Mouse (Mus musculus) intestine, embryonic 15.5 days (tissue): ENCODE data around the gene Ifnar1. TPM values are rescaled to one million over a fixed set of nuclear protein-coding genes. Genes with fewer than 3 reads are reported as not detected.

ENCODE experiments used
- ATAC-seq: fragments of 200-750 bp; cut with Nextera tagmentation; 2 replicates; pipeline ENCODE4 v1.8.0; 2017; ENCODE audit warnings: moderate TSS enrichment, moderate library complexity
- H3K27ac ChIP-seq: fragments of 300-500 bp; sonication (generic); 2 replicates; pipeline ENCODE4 v1.5.1; 2015; ENCODE audit warnings: mild to moderate bottlenecking, inconsistent platforms
- H3K27me3 ChIP-seq: fragments of 300-500 bp; sonication (generic); replicated peaks from 2 replicates; pipeline ENCODE4 v1.6.1; 2015; ENCODE audit warnings: inconsistent platforms
- H3K36me3 ChIP-seq: fragments of 300-500 bp; sonication (generic); 2 replicates; pipeline ENCODE4 v1.6.1; 2015; ENCODE audit warnings: inconsistent platforms
- H3K4me1 ChIP-seq: fragments of 300-500 bp; sonication (generic); replicated peaks from 2 replicates; pipeline ENCODE4 v1.6.1; 2015; ENCODE audit warnings: inconsistent platforms
- H3K4me2 ChIP-seq: fragments of 300-500 bp; sonication (generic); replicated peaks from 2 replicates; pipeline ENCODE4 v1.6.1; 2015; ENCODE audit warnings: mild to moderate bottlenecking, inconsistent platforms
- H3K4me3 ChIP-seq: fragments of 300-500 bp; sonication (generic); replicated peaks from 2 replicates; pipeline ENCODE4 v1.5.1; 2015; ENCODE audit warnings: inconsistent platforms
- H3K9ac ChIP-seq: fragments of 300-500 bp; sonication (generic); 2 replicates; pipeline ENCODE4 v1.6.1; 2015; ENCODE audit warnings: inconsistent platforms
- H3K9me3 ChIP-seq: fragments of 300-500 bp; sonication (generic); 2 replicates; pipeline ENCODE4 v1.6.1; 2016; ENCODE audit warnings: inconsistent platforms
- WGBS: fragments of 180-500 bp; shearing (Covaris S2); methylation state at CpG from one replicate; pipeline ENCODE4 v1.1.7; 2015; 5-methylcytosine and 5-hydroxymethylcytosine counted together
- polyA plus RNA-seq: library from polyadenylated mRNA; unstranded; fragments of >200 nt; fragmentation: Nextera tagmentation; extraction: Ambion mirVana; gene quantifications from 2 replicates; pipeline ENCODE4 v1.2.1, GENCODE M21; 2015

Ifnar1 gene
- polyA plus RNA-seq, 1 experiment from 2014 or later, result 40.1 TPM

DNA sequence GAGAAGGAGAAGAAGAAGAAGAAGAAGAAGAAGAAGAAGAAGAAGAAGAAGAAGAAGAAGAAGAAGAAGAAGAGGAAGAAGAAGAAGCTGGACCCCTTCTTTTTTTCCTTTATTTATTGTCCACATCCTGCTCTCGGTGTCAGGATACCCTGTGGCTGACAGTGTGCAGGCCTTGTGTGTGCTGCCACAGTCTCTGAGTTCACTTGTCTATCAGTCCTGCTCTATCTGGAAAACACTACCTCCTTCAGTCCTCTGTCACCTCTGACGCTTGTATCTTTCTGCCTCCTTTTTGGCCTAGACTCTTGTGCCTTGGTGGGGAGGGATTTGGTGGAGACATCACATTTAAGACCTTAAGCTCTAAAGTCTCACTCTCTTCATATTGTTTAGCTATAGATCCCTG, 21.6 kb upstream of the Ifnar1 start:
- no peaks in the 10 kb centered on the region for H3K4me1 ChIP-seq
- no peak overlapping the region for H3K9ac ChIP-seq
- no peaks in the 10 kb centered on the region for H3K36me3 ChIP-seq
- no peaks in the 10 kb centered on the region for H3K9me3 ChIP-seq
- 78% methylated on average over 2 of the region's 2 CpGs for WGBS
- ATAC-seq, result no peak
- no peak overlapping the region for H3K4me3 ChIP-seq
- H3K4me2 ChIP-seq, result no peak overlapping the region
- H3K27me3 ChIP-seq, result no peaks in the 10 kb centered on the region
- H3K27ac ChIP-seq, result no peak overlapping the region

DNA sequence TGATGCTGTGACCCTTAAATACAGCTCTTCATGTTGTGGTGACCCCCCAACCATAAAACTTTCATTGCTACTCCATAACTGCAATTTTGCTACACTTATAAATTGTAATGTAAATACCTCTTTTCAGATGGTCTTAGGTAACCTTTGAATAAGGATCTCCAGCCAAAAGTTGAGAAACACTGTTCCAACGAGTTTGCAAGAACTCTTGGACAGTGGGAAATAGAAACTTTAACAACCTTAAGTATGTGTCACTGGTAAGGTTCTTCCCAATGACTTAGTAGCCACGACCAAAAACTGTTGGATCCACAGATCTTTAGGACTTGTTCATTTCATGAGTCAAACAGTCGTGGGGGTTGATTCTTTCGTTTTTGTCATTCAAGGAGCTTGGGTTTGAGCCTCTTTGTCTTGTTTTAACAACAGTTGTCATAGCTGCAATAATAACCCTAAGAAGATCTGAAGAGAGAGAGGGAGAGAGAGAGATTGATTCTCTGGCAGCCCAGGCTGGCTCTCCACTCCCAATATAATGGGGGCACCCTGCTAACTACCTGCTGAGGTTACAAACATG, 21.1 kb upstream of the Ifnar1 start:
- Histone ChIP-seq H3K9me3 (no peaks in the 10 kb centered on the region), H3K27ac (no peak overlapping the region), H3K9ac (no peak overlapping the region), H3K36me3 (no peaks in the 10 kb centered on the region), H3K4me1 (no peaks in the 10 kb centered on the region), H3K4me2 (peak overlapping the region; percentile 95), H3K4me3 (peak overlapping the region; percentile 60), H3K27me3 (no peaks in the 10 kb centered on the region)
- WGBS, result 82% methylated on average over 4 of the region's 4 CpGs
- ATAC-seq, result no peak

DNA sequence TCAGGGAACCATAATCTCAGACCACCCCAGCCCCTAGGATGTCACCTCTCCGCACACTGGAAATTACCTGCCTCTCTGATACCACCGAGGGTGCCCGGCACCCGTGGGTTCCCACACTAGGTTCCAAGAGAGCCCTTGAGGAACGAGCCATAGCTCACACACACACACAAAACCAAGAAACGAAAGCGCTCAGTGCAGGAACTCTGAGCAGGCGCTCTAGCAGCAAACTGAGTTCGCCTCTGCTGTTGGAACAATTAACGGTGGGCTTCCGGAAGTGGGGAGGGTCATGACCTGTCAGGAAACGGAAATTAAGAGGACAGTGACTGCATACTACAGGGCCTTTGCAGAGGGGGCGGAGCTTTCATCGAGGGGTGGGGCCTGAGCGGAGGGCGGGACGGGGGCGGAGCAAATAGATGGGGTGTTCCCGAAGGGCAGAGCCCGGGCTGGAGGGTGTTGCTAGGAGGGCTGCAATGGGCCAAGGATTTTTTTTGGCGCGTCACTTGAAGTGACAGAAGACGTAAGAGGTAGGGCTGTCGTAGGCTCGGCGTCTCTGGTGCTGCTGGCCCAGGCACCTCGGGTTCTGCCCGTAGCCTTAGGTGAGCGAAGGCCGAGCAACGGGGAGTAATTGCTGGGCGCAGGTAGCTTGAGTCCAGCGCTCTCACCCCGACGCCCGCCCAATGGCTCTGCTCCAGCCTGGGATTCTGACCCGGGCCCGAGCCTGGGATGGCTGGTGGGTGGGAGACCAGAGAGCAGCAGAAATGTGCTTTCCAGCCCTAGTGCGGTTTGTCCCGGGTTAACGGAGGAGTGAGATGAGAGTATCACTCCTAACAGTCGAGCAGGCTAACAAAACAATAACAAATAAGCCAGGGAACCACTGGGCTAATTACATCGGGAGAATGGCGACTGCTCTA, 20.2 kb upstream of the Ifnar1 start:
- peak; percentile 99 for ATAC-seq
- 2% methylated on average over 44 of the region's 44 CpGs for WGBS
- Histone ChIP-seq H3K4me2 (peak overlapping the region; percentile 95), H3K9ac (peak overlapping the region; percentile 63), H3K9me3 (no peaks in the 10 kb centered on the region), H3K4me3 (peak overlapping the region; percentile 60), H3K27me3 (no peaks in the 10 kb centered on the region), H3K36me3 (no peaks in the 10 kb centered on the region), H3K27ac (peak overlapping the region; percentile 70), H3K4me1 (no peaks in the 10 kb centered on the region)

DNA sequence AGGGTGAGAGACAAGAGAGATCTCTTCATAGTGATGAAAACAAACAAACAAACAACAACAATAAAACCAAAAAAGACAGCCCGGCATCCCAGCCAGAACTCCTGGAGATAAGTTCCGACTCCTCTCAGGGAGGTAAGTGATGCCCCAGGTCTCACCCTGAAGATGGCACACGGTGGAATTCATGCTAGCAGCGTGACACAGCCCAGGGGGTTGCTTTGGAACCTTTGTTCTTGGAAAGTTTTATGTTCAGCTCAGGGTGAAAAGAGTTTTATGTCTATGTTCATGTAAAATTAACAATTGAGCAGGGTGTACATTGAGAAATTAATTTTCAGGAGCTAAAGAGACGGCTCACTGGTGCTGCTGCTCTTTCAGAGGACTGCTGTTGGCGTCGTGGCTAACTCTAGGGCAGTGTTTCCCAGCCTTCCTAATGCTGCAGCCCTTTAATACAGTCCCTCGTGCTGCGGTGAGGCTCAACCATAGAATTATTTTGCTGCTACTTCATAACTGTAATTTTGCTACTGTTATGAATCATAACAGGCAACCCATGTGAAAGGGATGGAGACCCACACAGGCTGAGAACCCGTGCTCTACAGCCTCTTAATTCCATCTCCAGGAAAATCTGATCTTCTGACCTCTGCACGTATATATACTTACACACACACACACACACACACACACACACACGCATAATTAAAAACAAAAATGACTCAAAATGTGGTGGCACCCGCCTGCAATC, 19.4 kb upstream of the Ifnar1 start:
- no peaks in the 10 kb centered on the region for H3K9me3 ChIP-seq
- peak overlapping the region; percentile 63 for H3K9ac ChIP-seq
- H3K4me3 ChIP-seq, result peak overlapping the region; percentile 60
- H3K4me2 ChIP-seq, result peak overlapping the region; percentile 95
- ATAC-seq, result no peak
- 48% methylated on average over 13 of the region's 13 CpGs for WGBS
- no peaks in the 10 kb centered on the region for H3K27me3 ChIP-seq
- H3K36me3 ChIP-seq, result no peaks in the 10 kb centered on the region
- H3K27ac ChIP-seq, result 0 out of 2 replicates have a peak overlapping the region, but pooled peaks have one; percentile 46
- no peaks in the 10 kb centered on the region for H3K4me1 ChIP-seq

DNA sequence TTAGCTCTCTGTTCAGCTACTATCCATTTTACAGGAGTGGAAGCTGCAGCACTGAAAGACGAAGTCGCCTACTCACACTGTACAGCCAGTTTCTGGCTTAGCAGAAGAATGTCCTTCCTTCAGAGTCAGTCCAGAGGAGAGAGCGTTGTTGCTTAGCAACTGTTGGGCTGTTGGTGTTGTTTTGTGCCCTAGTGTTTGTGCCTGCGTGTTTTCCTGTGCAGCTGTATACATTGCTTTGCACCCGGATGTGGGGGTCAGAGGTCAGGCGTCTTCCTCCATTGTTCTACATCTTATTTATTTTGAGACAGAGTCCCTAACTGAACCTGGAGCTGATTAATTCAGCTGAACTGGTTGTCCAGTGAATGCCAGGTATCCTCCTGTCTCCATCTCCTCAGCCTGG, 18.5 kb upstream of the Ifnar1 start:
- Histone ChIP-seq H3K9me3 (no peaks in the 10 kb centered on the region), H3K4me2 (no peak overlapping the region), H3K27me3 (no peaks in the 10 kb centered on the region), H3K27ac (no peak overlapping the region), H3K4me3 (no peak overlapping the region), H3K9ac (no peak overlapping the region), H3K36me3 (no peaks in the 10 kb centered on the region), H3K4me1 (no peaks in the 10 kb centered on the region)
- ATAC-seq, result no peak
- WGBS, result 55% methylated on average over 6 of the region's 6 CpGs

DNA sequence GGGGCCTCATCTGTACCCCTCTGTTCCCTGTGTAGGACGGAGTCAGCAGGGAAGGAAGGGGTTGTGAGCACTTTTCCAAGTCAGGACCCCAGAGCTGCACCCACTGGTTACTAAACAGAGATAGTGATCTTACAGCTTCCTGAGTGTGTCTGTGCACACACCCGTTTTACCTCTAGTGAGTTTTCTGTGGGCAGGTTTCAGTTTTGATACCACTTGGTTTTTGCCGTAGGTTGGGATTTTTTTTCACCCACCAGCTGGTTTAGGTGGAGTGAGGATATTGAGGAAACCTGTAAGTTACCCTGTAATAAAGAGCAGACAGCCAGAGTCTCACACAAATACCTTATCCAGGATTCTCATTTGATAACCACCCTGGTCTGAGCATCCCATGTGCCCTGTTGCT, 14.6 kb upstream of the Ifnar1 start:
- 72% methylated on average over 3 of the region's 3 CpGs for WGBS
- Histone ChIP-seq H3K36me3 (no peaks in the 10 kb centered on the region), H3K9ac (no peak overlapping the region), H3K4me3 (no peak overlapping the region), H3K9me3 (no peaks in the 10 kb centered on the region), H3K4me2 (no peak overlapping the region), H3K4me1 (no peaks in the 10 kb centered on the region), H3K27me3 (no peaks in the 10 kb centered on the region), H3K27ac (no peak overlapping the region)
- no peak for ATAC-seq

DNA sequence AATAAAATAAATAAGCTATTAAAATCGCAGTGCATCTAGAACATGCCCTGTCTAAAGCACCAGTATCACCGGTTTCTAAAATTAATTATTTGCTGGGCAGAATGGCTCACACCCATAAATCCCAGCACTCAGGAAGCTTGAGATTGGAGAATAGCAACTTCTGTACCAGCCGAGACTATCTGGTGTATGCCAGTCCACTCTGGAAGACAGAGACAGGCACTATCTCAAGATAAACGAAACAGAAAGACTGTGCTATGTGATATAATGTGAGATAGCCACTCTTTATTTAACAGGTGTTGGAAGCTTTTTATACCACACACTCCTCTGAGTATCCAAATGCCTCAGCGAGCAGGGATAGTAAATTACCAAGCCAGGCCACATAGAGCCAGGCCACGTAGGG, 13.6 kb upstream of the Ifnar1 start:
- no peak overlapping the region for H3K4me3 ChIP-seq
- no peaks in the 10 kb centered on the region for H3K36me3 ChIP-seq
- H3K4me2 ChIP-seq, result no peak overlapping the region
- no peak for ATAC-seq
- WGBS, result 74% methylated on average over 6 of the region's 6 CpGs
- H3K9me3 ChIP-seq, result no peaks in the 10 kb centered on the region
- no peaks in the 10 kb centered on the region for H3K4me1 ChIP-seq
- H3K9ac ChIP-seq, result no peak overlapping the region
- H3K27me3 ChIP-seq, result no peaks in the 10 kb centered on the region
- H3K27ac ChIP-seq, result no peak overlapping the region

DNA sequence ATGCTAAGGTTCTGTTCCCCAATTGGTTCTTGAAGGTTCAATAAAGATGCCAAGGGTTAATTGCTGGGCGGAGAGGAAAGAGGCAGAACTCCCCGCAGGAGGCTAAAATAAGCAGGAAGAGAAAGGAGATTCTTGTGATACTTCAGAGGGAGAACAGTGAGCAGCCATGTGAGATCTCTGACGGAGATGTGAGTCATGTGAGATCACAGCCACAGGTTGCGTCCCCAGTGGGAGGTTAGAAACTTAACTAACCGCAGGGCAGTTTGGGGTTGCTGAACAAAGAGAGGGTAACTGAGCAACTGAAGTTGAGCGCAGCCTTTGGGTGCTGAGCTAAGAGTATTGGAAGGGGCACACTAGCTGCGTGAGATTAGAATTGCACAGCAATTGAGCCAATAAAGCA, 9.3 kb upstream of the Ifnar1 start:
- whole genome bisulfite sequencing, result 37% methylated on average over 7 of the region's 7 CpGs
- no peak overlapping the region for H3K4me3 ChIP-seq
- H3K27me3 ChIP-seq, result no peaks in the 10 kb centered on the region
- H3K4me1 ChIP-seq, result 0 out of 2 replicates have a peak, but pooled peaks cover 6% of the 10 kb centered on the region
- no peaks in the 10 kb centered on the region for H3K36me3 ChIP-seq
- no peak for ATAC-seq
- H3K9me3 ChIP-seq, result no peaks in the 10 kb centered on the region
- no peak overlapping the region for H3K27ac ChIP-seq
- H3K9ac ChIP-seq, result no peak overlapping the region
- H3K4me2 ChIP-seq, result peak overlapping the region; percentile 32; the same call in 1 of the 2 replicates

DNA sequence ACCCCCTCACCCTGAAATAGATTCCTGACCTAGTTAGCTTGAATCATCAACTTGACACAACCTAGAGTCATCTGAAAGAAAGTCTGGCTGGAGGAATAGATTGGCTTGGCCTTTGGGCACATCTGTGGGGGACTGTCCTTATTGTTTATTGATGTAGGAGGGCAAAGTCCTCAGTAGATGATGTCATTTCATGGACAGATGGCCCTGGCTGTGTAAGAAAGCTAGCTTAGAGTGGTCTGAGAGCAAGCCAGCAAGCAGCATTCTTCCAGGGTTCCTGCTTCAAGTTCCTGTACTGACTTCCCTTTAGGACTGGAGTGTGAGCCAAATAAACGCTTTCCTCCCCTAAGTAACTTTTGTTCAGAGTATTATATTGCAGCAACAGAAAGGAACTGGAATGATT, 7.0 kb upstream of the Ifnar1 start:
- Histone ChIP-seq H3K27me3 (no peaks in the 10 kb centered on the region), H3K4me1 (0 out of 2 replicates have a peak, but pooled peaks cover 6% of the 10 kb centered on the region), H3K4me3 (no peak overlapping the region), H3K27ac (no peak overlapping the region), H3K4me2 (no peak overlapping the region), H3K9ac (no peak overlapping the region), H3K9me3 (no peaks in the 10 kb centered on the region), H3K36me3 (no peaks in the 10 kb centered on the region)
- 53% methylated on average over 1 of the region's 1 CpGs for WGBS
- ATAC-seq, result peak; percentile 54; the same call in 1 of the 2 replicates

DNA sequence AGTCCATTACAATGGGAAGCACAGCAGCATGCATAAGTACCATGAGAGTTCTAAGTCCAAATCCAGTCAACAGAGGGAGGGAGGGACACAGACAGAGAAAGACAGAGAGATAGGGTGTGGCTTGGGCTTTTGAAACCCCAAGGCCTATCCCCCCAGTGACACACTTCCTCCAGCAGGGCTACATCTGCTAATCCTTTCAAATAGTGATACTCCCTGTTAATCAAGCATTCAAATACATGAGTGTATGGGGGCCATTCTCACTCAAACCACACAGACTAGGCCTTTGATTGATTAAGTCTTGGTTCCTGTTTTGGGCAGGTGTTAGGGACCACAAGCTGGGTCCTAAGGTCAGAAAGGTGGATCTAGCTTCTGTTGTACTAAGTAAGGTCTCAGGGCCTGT, 4.5 kb upstream of the Ifnar1 start:
- H3K36me3 ChIP-seq, result no peaks in the 10 kb centered on the region
- H3K27me3 ChIP-seq, result no peaks in the 10 kb centered on the region
- 0 out of 2 replicates have a peak, but pooled peaks cover 8% of the 10 kb centered on the region for H3K4me1 ChIP-seq
- no peak overlapping the region for H3K4me3 ChIP-seq
- no peaks in the 10 kb centered on the region for H3K9me3 ChIP-seq
- ATAC-seq, result no peak
- H3K27ac ChIP-seq, result no peak overlapping the region
- H3K9ac ChIP-seq, result no peak overlapping the region
- no peak overlapping the region for H3K4me2 ChIP-seq

DNA sequence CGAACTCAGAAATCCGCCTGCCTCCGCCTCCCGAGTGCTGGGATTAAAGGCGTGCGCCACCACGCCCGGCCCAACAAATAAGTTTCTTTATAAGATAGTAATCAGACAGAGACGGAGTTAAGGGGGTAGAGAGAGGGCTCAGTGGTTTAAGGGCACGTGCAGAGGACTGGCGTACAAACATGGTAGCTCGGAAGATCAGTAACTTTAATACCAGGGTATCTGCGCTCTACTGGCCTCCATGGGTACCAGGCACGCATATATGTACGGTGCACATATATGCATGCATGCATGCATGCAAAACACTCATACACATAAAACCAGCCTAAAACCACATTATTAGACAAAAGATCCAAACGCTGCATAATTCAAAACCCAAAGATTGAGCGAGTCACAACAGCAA, 651 bp upstream of the Ifnar1 start:
- H3K4me3 ChIP-seq, result peak overlapping the region; percentile 91
- peak overlapping the region; percentile 73 for H3K4me2 ChIP-seq
- peaks cover 13% of the 10 kb centered on the region for H3K4me1 ChIP-seq
- H3K9me3 ChIP-seq, result no peaks in the 10 kb centered on the region
- H3K36me3 ChIP-seq, result no peaks in the 10 kb centered on the region
- peak overlapping the region; percentile 33 for H3K9ac ChIP-seq
- WGBS, result 50% methylated on average over 17 of the region's 17 CpGs
- H3K27ac ChIP-seq, result peak overlapping the region; percentile 98
- no peaks in the 10 kb centered on the region for H3K27me3 ChIP-seq
- ATAC-seq, result peak; percentile 18; the same call in 1 of the 2 replicates

DNA sequence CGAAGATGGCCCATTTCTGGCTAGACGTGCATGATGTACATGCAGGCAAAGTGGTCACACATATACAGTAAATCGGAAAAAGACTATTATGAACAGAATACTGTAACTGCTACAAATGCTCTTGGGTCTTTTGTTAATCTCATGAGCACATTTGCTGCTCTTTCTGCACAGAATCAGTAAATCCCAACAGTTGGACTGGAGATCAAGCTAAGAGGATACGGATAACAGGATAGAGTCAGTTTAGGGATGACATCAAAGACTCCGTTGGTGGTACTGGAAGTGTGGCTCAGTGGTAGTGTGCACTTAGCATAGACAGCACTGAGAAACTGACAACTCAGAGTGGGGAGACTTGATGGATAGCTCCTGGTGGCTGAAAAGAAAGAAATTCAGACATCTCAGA, 803 bp downstream of the Ifnar1 start:
- H3K36me3 ChIP-seq, result peaks cover 11% of the 10 kb centered on the region
- peak overlapping the region; percentile 73 for H3K4me2 ChIP-seq
- peaks cover 10% of the 10 kb centered on the region for H3K4me1 ChIP-seq
- peak overlapping the region; percentile 98 for H3K27ac ChIP-seq
- no peak for ATAC-seq
- H3K9me3 ChIP-seq, result no peaks in the 10 kb centered on the region
- H3K27me3 ChIP-seq, result no peaks in the 10 kb centered on the region
- H3K4me3 ChIP-seq, result peak overlapping the region; percentile 91
- WGBS, result 25% methylated on average over 5 of the region's 5 CpGs
- H3K9ac ChIP-seq, result peak overlapping the region; percentile 94
